Mouse (Mus musculus): Measurements from ENCODE around the gene Slc16a6. TPM values are rescaled to one million over a fixed set of nuclear protein-coding genes. Genes with fewer than 3 reads are reported as not detected.

The Slc16a6 gene
- polyA plus RNA-seq, 1 experiment from 2014 or later: 6.4 TPM

GRCm38 (mm10) chr11:109489763-109490162 lies 16.4 kb upstream of the Slc16a6 start:
- Histone ChIP-seq H3K9ac (ENCODE audit: low read depth, low read length) (no peak overlapping the region), H3K9me3 (ENCODE audit: control insufficient read depth, low read length) (no peaks in the 10 kb centered on the region), H3K4me1 (ENCODE audit: control insufficient read depth, insufficient read depth, low read depth, low read length) (no peaks in the 10 kb centered on the region), H3K4me2 (ENCODE audit: low read length) (no peak overlapping the region), H3K36me3 (ENCODE audit: control insufficient read depth, insufficient read depth, low read length) (no peaks in the 10 kb centered on the region), H3K27me3 (replicated peaks; ENCODE audit: control insufficient read depth, insufficient read depth, low read length) (no peaks in the 10 kb centered on the region), H3K27ac (ENCODE audit: low read depth, low read length) (no peak overlapping the region), H3K4me3 (ENCODE audit: low read length) (no peak overlapping the region)
- 88% methylated on average over 2 of the region's 2 CpGs for WGBS
- no peak for ATAC-seq

- H3K4me1 ChIP-seq (ENCODE audit: control insufficient read depth, insufficient read depth, low read depth, low read length): no peaks in the 10 kb centered on the region
- no peak overlapping the region for H3K4me2 ChIP-seq (ENCODE audit: low read length)
- WGBS: 87% methylated on average over 10 of the region's 10 CpGs
- no peak for ATAC-seq
- H3K27me3 ChIP-seq (replicated peaks; ENCODE audit: control insufficient read depth, insufficient read depth, low read length): no peaks in the 10 kb centered on the region
- H3K9ac ChIP-seq (ENCODE audit: low read depth, low read length): no peak overlapping the region
- no peak overlapping the region for H3K4me3 ChIP-seq (ENCODE audit: low read length)
- no peaks in the 10 kb centered on the region for H3K36me3 ChIP-seq (ENCODE audit: control insufficient read depth, insufficient read depth, low read length)
- no peak overlapping the region for H3K27ac ChIP-seq (ENCODE audit: low read depth, low read length)
- H3K9me3 ChIP-seq (ENCODE audit: control insufficient read depth, low read length): no peaks in the 10 kb centered on the region
Measured at GRCm38 (mm10) chr11:109487991-109488684, 14.7 kb upstream of the Slc16a6 start.

- no peak overlapping the region for H3K4me3 ChIP-seq (ENCODE audit: low read length)
- H3K4me2 ChIP-seq (ENCODE audit: low read length): no peak overlapping the region
- H3K27me3 ChIP-seq (replicated peaks; ENCODE audit: control insufficient read depth, insufficient read depth, low read length): no peaks in the 10 kb centered on the region
- no peaks in the 10 kb centered on the region for H3K4me1 ChIP-seq (ENCODE audit: control insufficient read depth, insufficient read depth, low read depth, low read length)
- WGBS: 52% methylated on average over 1 of the region's 1 CpGs
- no peaks in the 10 kb centered on the region for H3K9me3 ChIP-seq (ENCODE audit: control insufficient read depth, low read length)
- H3K36me3 ChIP-seq (ENCODE audit: control insufficient read depth, insufficient read depth, low read length): no peaks in the 10 kb centered on the region
- ATAC-seq: no peak
- no peak overlapping the region for H3K27ac ChIP-seq (ENCODE audit: low read depth, low read length)
- H3K9ac ChIP-seq (ENCODE audit: low read depth, low read length): no peak overlapping the region
Measured at GRCm38 (mm10) chr11:109487111-109487510, 13.7 kb upstream of the Slc16a6 start.

- 79% methylated on average over 15 of the region's 15 CpGs for WGBS
- H3K4me2 ChIP-seq (ENCODE audit: low read length): no peak overlapping the region
- no peak for ATAC-seq
- no peak overlapping the region for H3K9ac ChIP-seq (ENCODE audit: low read depth, low read length)
- H3K27ac ChIP-seq (ENCODE audit: low read depth, low read length): no peak overlapping the region
- H3K36me3 ChIP-seq (ENCODE audit: control insufficient read depth, insufficient read depth, low read length): no peaks in the 10 kb centered on the region
- no peaks in the 10 kb centered on the region for H3K9me3 ChIP-seq (ENCODE audit: control insufficient read depth, low read length)
- no peaks in the 10 kb centered on the region for H3K27me3 ChIP-seq (replicated peaks; ENCODE audit: control insufficient read depth, insufficient read depth, low read length)
- no peaks in the 10 kb centered on the region for H3K4me1 ChIP-seq (ENCODE audit: control insufficient read depth, insufficient read depth, low read depth, low read length)
- no peak overlapping the region for H3K4me3 ChIP-seq (ENCODE audit: low read length)
Measured at GRCm38 (mm10) chr11:109485398-109486045, 12.1 kb upstream of the Slc16a6 start.

GRCm38 (mm10) chr11:109480440-109480839 lies 7.0 kb upstream of the Slc16a6 start:
- WGBS: 82% methylated on average over 8 of the region's 8 CpGs
- Histone ChIP-seq H3K4me3 (ENCODE audit: low read length) (no peak overlapping the region), H3K27me3 (replicated peaks; ENCODE audit: control insufficient read depth, insufficient read depth, low read length) (no peaks in the 10 kb centered on the region), H3K27ac (ENCODE audit: low read depth, low read length) (no peak overlapping the region), H3K4me1 (ENCODE audit: control insufficient read depth, insufficient read depth, low read depth, low read length) (no peaks in the 10 kb centered on the region), H3K4me2 (ENCODE audit: low read length) (no peak overlapping the region), H3K36me3 (ENCODE audit: control insufficient read depth, insufficient read depth, low read length) (no peaks in the 10 kb centered on the region), H3K9ac (ENCODE audit: low read depth, low read length) (no peak overlapping the region), H3K9me3 (ENCODE audit: control insufficient read depth, low read length) (no peaks in the 10 kb centered on the region)
- no peak for ATAC-seq

GRCm38 (mm10) chr11:109479575-109480285 lies 6.3 kb upstream of the Slc16a6 start:
- H3K27me3 ChIP-seq (replicated peaks; ENCODE audit: control insufficient read depth, insufficient read depth, low read length): no peaks in the 10 kb centered on the region
- no peak overlapping the region for H3K4me2 ChIP-seq (ENCODE audit: low read length)
- 41% methylated on average over 16 of the region's 16 CpGs for WGBS
- no peak overlapping the region for H3K27ac ChIP-seq (ENCODE audit: low read depth, low read length)
- H3K9ac ChIP-seq (ENCODE audit: low read depth, low read length): no peak overlapping the region
- no peaks in the 10 kb centered on the region for H3K9me3 ChIP-seq (ENCODE audit: control insufficient read depth, low read length)
- no peak overlapping the region for H3K4me3 ChIP-seq (ENCODE audit: low read length)
- H3K4me1 ChIP-seq (ENCODE audit: control insufficient read depth, insufficient read depth, low read depth, low read length): no peaks in the 10 kb centered on the region
- H3K36me3 ChIP-seq (ENCODE audit: control insufficient read depth, insufficient read depth, low read length): no peaks in the 10 kb centered on the region
- ATAC-seq: no peak

GRCm38 (mm10) chr11:109477606-109478380 lies 4.4 kb upstream of the Slc16a6 start:
- no peak overlapping the region for H3K27ac ChIP-seq (ENCODE audit: low read depth, low read length)
- H3K27me3 ChIP-seq (replicated peaks; ENCODE audit: control insufficient read depth, insufficient read depth, low read length): no peaks in the 10 kb centered on the region
- H3K4me3 ChIP-seq (ENCODE audit: low read length): no peak overlapping the region
- no peaks in the 10 kb centered on the region for H3K9me3 ChIP-seq (ENCODE audit: control insufficient read depth, low read length)
- H3K4me1 ChIP-seq (ENCODE audit: control insufficient read depth, insufficient read depth, low read depth, low read length): peaks cover 5% of the 10 kb centered on the region
- H3K9ac ChIP-seq (ENCODE audit: low read depth, low read length): no peak overlapping the region
- no peak for ATAC-seq
- WGBS: 44% methylated on average over 16 of the region's 16 CpGs
- H3K36me3 ChIP-seq (ENCODE audit: control insufficient read depth, insufficient read depth, low read length): no peaks in the 10 kb centered on the region
- H3K4me2 ChIP-seq (ENCODE audit: low read length): no peak overlapping the region

GRCm38 (mm10) chr11:109476653-109477052 lies 3.3 kb upstream of the Slc16a6 start:
- 30% methylated on average over 6 of the region's 6 CpGs for WGBS

More at GRCm38 (mm10) chr11:109476653-109477052, 3.3 kb upstream of the Slc16a6 start:
- H3K4me2 ChIP-seq (ENCODE audit: low read length): no peak overlapping the region
- H3K4me1 ChIP-seq (ENCODE audit: control insufficient read depth, insufficient read depth, low read depth, low read length): peaks cover 11% of the 10 kb centered on the region
- H3K36me3 ChIP-seq (ENCODE audit: control insufficient read depth, insufficient read depth, low read length): no peaks in the 10 kb centered on the region
- peak overlapping the region; percentile 31; the same call in 1 of the 2 replicates for H3K27ac ChIP-seq (ENCODE audit: low read depth, low read length)
- no peak overlapping the region for H3K4me3 ChIP-seq (ENCODE audit: low read length)
- H3K27me3 ChIP-seq (replicated peaks; ENCODE audit: control insufficient read depth, insufficient read depth, low read length): no peaks in the 10 kb centered on the region
- no peak for ATAC-seq
- H3K9ac ChIP-seq (ENCODE audit: low read depth, low read length): no peak overlapping the region
- H3K9me3 ChIP-seq (ENCODE audit: control insufficient read depth, low read length): no peaks in the 10 kb centered on the region
